Mouse (Mus musculus): Measurements from ENCODE around the gene BC030870.

- no peak for TF ChIP-seq CTCF (IDR thresholded peaks at IDR 0.05; ENCODE audit: low read depth, low read length)
- no peak for TF ChIP-seq POLR2A (IDR thresholded peaks at IDR 0.05; ENCODE audit: borderline replicate concordance, low read depth, low read length)
Measured at GRCm38 (mm10) chr8:65174746-65175476, 45.5 kb upstream of the BC030870 start.

Data from bone marrow macrophage, adult 2 months (primary cell).